Mouse (Mus musculus) intestine, embryonic 16.5 days (tissue): Measurements from ENCODE around the gene Crip1. TPM values are rescaled to one million over a fixed set of nuclear protein-coding genes. Genes with fewer than 3 reads are reported as not detected.
A peak's percentile ranks its signal among the peaks of the same experiment; 100 is the strongest.

Experiments used
- ATAC-seq: fragments of 200-750 bp; cut with Nextera tagmentation; 2 replicates; pipeline ENCODE4 v1.8.0; 2017; ENCODE audit warnings: moderate TSS enrichment, moderate library complexity
- H3K27ac ChIP-seq: fragments of 300-500 bp; sonication (generic); 2 replicates; pipeline ENCODE4 v1.5.1; 2014; ENCODE audit warnings: mild to moderate bottlenecking, low read length
- H3K27me3 ChIP-seq: fragments of 300-500 bp; sonication (generic); replicated peaks from 2 replicates; pipeline ENCODE4 v1.6.1; 2014; ENCODE audit warnings: low read length, control low read depth, mixed read lengths; ENCODE audit not compliant: control insufficient read depth, insufficient read depth
- H3K36me3 ChIP-seq: fragments of 300-500 bp; sonication (generic); 2 replicates; pipeline ENCODE4 v1.6.1; 2014; ENCODE audit warnings: low read length, control low read depth; ENCODE audit not compliant: control insufficient read depth, insufficient read depth
- H3K4me1 ChIP-seq: fragments of 300-500 bp; sonication (generic); 2 replicates; pipeline ENCODE4 v1.6.1; 2014; ENCODE audit warnings: low read length, control low read depth, mixed read lengths; ENCODE audit not compliant: control insufficient read depth, insufficient read depth
- H3K4me2 ChIP-seq: fragments of 300-500 bp; sonication (generic); 2 replicates; pipeline ENCODE4 v1.6.1; 2014; ENCODE audit warnings: low read depth, low read length, control low read depth
- H3K4me3 ChIP-seq: fragments of 300-500 bp; sonication (generic); 2 replicates; pipeline ENCODE4 v1.5.1; 2014; ENCODE audit warnings: mild to moderate bottlenecking, low read length
- H3K9ac ChIP-seq: fragments of 300-500 bp; sonication (generic); 2 replicates; pipeline ENCODE4 v1.6.1; 2014; ENCODE audit warnings: low read depth, low read length
- H3K9me3 ChIP-seq: fragments of 300-500 bp; sonication (generic); 2 replicates; pipeline ENCODE4 v1.6.1; 2016; ENCODE audit warnings: low read length, control low read depth; ENCODE audit not compliant: control insufficient read depth
- WGBS: fragments of 180-500 bp; shearing (Covaris S2); extraction: QIAGEN DNeasy Blood & Tissue Kit; methylation state at CpG from one replicate; pipeline ENCODE4 v1.1.7; 2014; 5-methylcytosine and 5-hydroxymethylcytosine counted together
- polyA plus RNA-seq: library from polyadenylated mRNA; unstranded; fragments of >200 nt; fragmentation: Nextera tagmentation; extraction: Ambion mirVana; gene quantifications from 2 replicates; pipeline ENCODE4 v1.2.1, GENCODE M21; 2015

The Crip1 gene
- polyA plus RNA-seq, 1 experiment from 2014 or later = 489 TPM

DNA sequence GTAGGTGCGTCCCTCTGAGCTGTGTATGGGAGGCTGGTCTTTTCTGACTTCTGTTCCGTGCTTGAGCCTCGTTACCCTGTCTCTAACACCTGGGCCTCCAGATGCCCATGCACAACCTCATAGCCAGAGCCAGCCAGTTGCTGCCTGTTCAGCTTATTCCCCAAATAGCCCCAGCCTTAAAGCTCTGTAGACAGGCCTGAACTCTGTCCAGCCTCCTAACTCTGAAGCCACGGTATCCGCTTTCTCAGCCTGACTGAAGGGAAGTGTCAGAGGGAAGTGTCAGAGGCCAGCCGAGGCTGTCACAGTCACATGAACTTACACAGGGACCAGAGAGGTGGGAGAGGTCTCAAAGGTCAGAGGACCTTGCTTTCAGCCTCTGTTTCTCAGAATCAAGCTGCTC is 21.4 kb upstream of the Crip1 start:
- WGBS = 86% methylated on average over 6 of the region's 6 CpGs
- ATAC-seq = peak; percentile 21; the same call in 1 of the 2 replicates
- Histone ChIP-seq H3K4me3 (no peak overlapping the region), H3K27me3 (no peaks in the 10 kb centered on the region), H3K27ac (no peak overlapping the region), H3K9ac (no peak overlapping the region), H3K4me2 (no peak overlapping the region), H3K9me3 (no peaks in the 10 kb centered on the region), H3K4me1 (no peaks in the 10 kb centered on the region), H3K36me3 (peaks cover 58% of the 10 kb centered on the region)

DNA sequence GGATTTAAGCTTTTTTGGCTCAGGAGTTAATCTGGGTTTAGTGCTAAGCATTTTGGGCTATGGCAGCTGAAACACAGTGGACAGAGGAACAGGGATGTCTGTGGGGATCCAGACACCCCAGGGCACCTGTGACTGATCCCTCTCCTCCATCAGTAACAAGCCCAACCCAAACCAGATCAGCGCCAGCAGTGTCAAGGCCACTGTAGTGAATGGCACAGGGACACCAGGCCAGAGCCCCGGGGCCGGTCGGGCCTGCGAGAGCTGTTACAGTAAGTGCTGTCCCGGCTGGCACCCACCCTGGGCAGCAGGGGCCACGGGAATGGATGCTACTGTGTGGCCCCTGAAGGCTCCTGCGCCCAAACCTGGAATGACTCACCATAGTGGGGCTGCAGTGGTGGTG is 15.4 kb upstream of the Crip1 start:
- Histone ChIP-seq H3K4me2 (no peak overlapping the region), H3K9ac (no peak overlapping the region), H3K36me3 (peaks cover 58% of the 10 kb centered on the region), H3K27me3 (no peaks in the 10 kb centered on the region), H3K9me3 (no peaks in the 10 kb centered on the region), H3K4me1 (peaks cover 15% of the 10 kb centered on the region), H3K4me3 (no peak overlapping the region), H3K27ac (no peak overlapping the region)
- no peak for ATAC-seq
- 97% methylated on average over 8 of the region's 8 CpGs for WGBS

DNA sequence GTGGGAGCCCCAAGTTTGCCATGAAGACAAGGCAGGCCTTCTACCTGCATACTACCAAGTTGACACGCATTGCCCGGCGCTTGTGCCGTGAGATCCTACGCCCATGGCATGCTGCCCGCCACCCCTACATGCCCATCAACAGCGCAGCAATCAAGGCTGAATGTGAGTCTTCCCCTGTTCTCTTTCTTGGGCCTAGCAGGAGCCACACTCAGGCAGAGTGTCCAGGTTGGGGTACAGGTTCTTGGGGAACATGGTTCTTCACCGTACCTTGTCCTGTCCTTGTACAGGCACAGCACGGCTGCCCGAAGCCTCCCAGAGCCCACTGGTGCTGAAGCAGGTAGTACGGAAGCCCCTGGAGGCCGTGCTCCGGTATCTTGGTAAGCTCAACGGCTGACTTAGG is 14.5 kb upstream of the Crip1 start:
- 96% methylated on average over 14 of the region's 14 CpGs for WGBS
- no peak for ATAC-seq
- no peak overlapping the region for H3K27ac ChIP-seq
- no peak overlapping the region for H3K4me3 ChIP-seq
- H3K4me2 ChIP-seq = no peak overlapping the region
- H3K9me3 ChIP-seq = no peaks in the 10 kb centered on the region
- peaks cover 62% of the 10 kb centered on the region for H3K36me3 ChIP-seq
- H3K4me1 ChIP-seq = peaks cover 15% of the 10 kb centered on the region
- H3K9ac ChIP-seq = no peak overlapping the region
- H3K27me3 ChIP-seq = no peaks in the 10 kb centered on the region

DNA sequence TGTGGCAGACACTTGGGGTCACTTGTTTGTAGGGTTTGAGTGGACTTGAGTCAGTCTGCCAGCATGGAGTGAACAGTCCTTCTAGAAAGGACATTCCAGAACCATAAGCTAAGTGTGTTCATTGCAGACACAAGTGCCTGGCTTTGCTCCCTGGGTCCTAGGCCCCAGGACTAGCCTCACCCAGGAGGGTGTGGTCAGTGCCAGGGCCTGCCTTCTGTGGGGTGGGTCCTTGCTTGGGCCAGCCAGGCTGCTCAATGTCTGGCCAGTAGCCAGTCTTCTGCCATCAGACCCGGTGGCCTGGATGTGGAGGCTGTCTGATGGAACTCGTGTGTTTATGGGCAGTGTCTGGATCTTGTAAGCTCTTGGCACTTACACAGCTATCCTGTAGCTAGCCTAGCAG is 13.5 kb upstream of the Crip1 start:
- 0 out of 2 replicates have a peak overlapping the region, but pooled peaks have one; percentile 11 for H3K27ac ChIP-seq
- peak; percentile 79 for ATAC-seq

DNA sequence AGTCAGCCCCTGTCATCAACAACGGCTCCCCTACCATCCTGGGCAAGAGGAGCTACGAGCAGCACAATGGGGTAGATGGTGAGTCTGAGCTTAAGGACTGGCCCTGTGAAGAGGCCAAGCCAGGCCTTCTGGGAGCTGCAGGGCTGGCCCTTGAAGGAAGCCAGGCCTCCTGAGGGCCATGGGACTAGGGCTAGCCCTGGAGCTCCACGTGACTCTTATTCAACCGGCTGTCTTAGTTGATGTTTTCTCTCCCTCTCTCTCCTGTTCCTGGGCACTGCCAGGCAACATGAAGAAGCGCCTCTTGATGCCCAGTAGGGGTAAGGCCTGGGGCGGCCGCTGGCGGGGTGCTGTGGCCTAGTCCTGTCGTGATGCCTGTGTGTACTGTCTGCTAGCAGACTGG is 12.9 kb upstream of the Crip1 start:
- no peak for ATAC-seq
- no peak overlapping the region for H3K9ac ChIP-seq
- H3K36me3 ChIP-seq = peaks cover 60% of the 10 kb centered on the region
- H3K4me2 ChIP-seq = no peak overlapping the region
- H3K9me3 ChIP-seq = no peaks in the 10 kb centered on the region
- no peak overlapping the region for H3K4me3 ChIP-seq
- no peaks in the 10 kb centered on the region for H3K27me3 ChIP-seq
- peaks cover 15% of the 10 kb centered on the region for H3K4me1 ChIP-seq
- H3K27ac ChIP-seq = no peak overlapping the region
- 86% methylated on average over 9 of the region's 9 CpGs for WGBS

More for the DNA sequence above, 13.5 kb upstream of the Crip1 start:
- peaks cover 15% of the 10 kb centered on the region for H3K4me1 ChIP-seq
- no peaks in the 10 kb centered on the region for H3K27me3 ChIP-seq
- H3K9ac ChIP-seq = no peak overlapping the region
- no peaks in the 10 kb centered on the region for H3K9me3 ChIP-seq
- no peak overlapping the region for H3K4me3 ChIP-seq
- 48% methylated on average over 2 of the region's 2 CpGs for WGBS
- H3K36me3 ChIP-seq = peaks cover 60% of the 10 kb centered on the region
- H3K4me2 ChIP-seq = no peak overlapping the region

DNA sequence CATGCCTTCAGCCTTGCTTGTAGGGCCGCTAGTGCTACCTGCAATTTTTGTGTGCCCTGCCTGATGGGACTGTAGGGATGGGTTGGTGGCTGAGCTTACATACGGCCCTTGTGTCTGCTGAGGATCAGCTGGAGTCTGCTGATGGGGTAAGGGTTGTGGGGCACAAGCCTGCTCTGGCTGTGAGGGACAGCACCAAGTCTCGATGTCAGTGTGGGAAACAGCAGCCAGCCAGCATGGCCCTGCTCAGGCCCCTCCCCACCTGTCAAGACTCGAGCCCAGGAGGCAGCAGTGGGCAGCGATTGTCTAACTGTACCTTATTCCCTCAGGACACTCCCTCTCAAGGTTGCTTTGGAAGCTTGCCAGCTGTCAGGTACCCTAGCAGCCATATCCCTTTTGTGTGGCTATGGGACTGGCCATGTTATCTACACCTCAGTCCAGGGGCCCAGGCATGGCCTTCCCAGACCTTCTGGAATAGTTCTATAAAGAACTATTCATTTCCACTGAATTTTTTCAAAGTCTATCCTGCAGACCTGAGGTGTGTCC is 12.2 kb upstream of the Crip1 start:
- H3K9ac ChIP-seq = no peak overlapping the region
- 71% methylated on average over 5 of the region's 5 CpGs for WGBS
- ATAC-seq = peak; percentile 17
- H3K4me3 ChIP-seq = no peak overlapping the region
- H3K4me2 ChIP-seq = no peak overlapping the region
- H3K9me3 ChIP-seq = no peaks in the 10 kb centered on the region
- peaks cover 60% of the 10 kb centered on the region for H3K36me3 ChIP-seq
- no peaks in the 10 kb centered on the region for H3K27me3 ChIP-seq
- H3K4me1 ChIP-seq = peaks cover 20% of the 10 kb centered on the region
- no peak overlapping the region for H3K27ac ChIP-seq

DNA sequence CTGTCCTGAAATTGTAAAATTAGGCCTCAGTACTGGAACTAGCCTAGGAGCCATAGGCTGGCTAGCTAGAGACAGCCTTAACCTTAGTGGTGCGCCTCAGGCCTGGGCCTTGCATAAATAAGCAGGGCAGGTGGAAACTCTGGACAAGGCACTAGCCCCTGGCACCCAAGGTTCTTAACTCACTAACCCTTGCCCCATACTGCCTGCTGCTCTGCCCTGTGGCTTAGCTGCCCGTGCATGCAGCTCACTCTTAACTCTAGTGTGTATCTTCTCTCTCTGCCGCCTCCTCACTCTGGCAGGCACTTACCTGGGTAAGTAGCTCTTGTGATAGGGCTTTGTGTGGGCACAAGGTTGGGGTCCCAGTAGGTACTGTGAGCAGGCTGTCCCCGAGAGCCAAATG is 11.6 kb upstream of the Crip1 start:
- H3K9ac ChIP-seq = no peak overlapping the region
- H3K4me2 ChIP-seq = no peak overlapping the region
- no peak overlapping the region for H3K4me3 ChIP-seq
- H3K9me3 ChIP-seq = no peaks in the 10 kb centered on the region
- no peaks in the 10 kb centered on the region for H3K27me3 ChIP-seq
- H3K36me3 ChIP-seq = peaks cover 60% of the 10 kb centered on the region
- H3K4me1 ChIP-seq = peaks cover 26% of the 10 kb centered on the region
- ATAC-seq = no peak
- WGBS = 91% methylated on average over 4 of the region's 4 CpGs
- H3K27ac ChIP-seq = no peak overlapping the region

DNA sequence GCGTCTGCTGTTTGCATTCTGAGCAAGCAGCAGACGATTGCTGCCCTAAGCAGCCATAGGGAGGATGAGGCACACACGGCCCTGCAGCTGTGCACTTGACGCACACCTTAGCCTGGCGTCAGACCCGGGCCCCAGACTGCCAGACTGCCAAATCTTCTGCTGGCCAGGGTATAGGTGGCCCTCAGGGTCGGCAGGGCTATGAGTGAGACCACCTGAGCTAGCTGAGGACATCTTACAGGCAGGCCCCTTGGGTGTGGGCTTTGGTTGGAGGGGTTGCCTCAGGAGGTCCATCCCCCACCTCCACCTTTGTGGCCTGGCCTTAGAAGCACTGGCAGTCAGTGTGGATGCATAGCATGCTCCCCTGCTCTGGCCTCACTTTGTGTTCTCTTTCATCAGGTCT is 10.7 kb upstream of the Crip1 start:
- Histone ChIP-seq H3K4me3 (no peak overlapping the region), H3K4me1 (peaks cover 32% of the 10 kb centered on the region), H3K27ac (no peak overlapping the region), H3K27me3 (no peaks in the 10 kb centered on the region; the same call in 1 of the 2 replicates), H3K4me2 (no peak overlapping the region), H3K36me3 (peaks cover 55% of the 10 kb centered on the region), H3K9ac (no peak overlapping the region), H3K9me3 (no peaks in the 10 kb centered on the region)
- WGBS = 90% methylated on average over 7 of the region's 7 CpGs
- ATAC-seq = no peak

DNA sequence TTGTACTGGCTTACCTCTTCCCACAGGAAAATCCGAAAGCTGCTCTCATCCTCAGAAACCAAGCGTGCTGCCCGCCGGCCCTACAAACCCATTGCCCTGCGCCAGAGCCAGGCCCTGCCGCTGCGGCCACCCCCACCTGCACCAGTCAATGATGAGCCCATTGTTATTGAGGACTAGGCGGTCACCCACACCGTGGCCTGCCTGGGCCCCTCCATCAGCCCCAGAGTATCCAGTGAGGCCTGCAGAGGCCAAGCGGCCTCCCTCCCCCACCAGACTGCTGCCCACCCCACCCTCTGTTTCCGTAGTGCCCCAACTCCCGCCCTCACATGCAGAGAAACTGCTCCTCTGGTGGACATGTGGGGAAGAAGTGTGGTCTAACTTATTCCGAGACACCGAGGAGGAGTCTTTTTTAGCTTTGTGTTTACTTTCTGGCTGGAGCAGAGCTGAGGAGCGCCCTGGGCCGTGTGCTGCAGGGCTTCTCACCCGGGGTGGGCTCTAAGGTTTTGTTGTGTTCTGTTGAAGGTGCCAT is 9.6 kb upstream of the Crip1 start:
- H3K36me3 ChIP-seq = peaks cover 45% of the 10 kb centered on the region
- ATAC-seq = no peak

More for the DNA sequence above, 9.6 kb upstream of the Crip1 start:
- Histone ChIP-seq H3K4me1 (peaks cover 43% of the 10 kb centered on the region), H3K9me3 (no peaks in the 10 kb centered on the region), H3K4me3 (no peak overlapping the region), H3K27me3 (peaks cover 10% of the 10 kb centered on the region; the same call in 1 of the 2 replicates), H3K9ac (no peak overlapping the region), H3K27ac (no peak overlapping the region), H3K4me2 (no peak overlapping the region)
- 72% methylated on average over 17 of the region's 17 CpGs for WGBS
